Mouse (Mus musculus): ENCODE measurements around the gene Fam83g.

Gene Fam83g

DNA sequence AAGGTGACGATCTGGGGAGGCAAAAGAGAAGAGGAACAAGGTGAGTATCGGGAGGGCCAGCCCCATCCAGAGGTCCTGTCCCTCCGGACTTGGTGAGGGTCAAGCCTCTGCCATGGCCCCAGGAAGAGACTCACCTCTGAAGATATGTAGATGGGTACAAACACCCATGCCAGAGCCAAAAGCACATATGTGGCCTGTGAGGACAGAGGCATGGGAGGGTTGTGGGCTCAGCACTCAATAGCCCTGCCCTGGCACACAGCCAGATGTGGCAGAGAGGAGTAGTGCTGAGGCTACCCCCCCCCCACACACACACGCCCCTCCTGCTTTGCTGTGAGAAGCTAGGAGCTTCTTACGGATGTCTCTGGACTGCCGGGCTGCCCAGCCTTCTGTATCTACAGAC lies 31.2 kb downstream of the Fam83g start:
- no peak for DNase-seq (ENCODE audit: low spot score in 2 of 2)

GRCm38 (mm10) chr11:61717990-61718389 lies 34.1 kb downstream of the Fam83g start:
- no peak for DNase-seq (ENCODE audit: low spot score in 2 of 2)

- DNase-seq (ENCODE audit: low spot score in 2 of 2) = no peak
These were observed 35.5 kb downstream of the Fam83g start for GRCm38 (mm10) chr11:61719387-61719786.

GRCm38 (mm10) chr11:61719826-61720225 lies 35.9 kb downstream of the Fam83g start:
- DNase-seq (ENCODE audit: low spot score in 2 of 2) = no peak

GRCm38 (mm10) chr11:61720636-61721035 lies 36.7 kb downstream of the Fam83g start, which contains the start of gene Slc5a10:
Slc5a10 (minus strand) TSS chr11:61720826.
- DNase-seq (ENCODE audit: low spot score in 2 of 2) = no peak

DNA sequence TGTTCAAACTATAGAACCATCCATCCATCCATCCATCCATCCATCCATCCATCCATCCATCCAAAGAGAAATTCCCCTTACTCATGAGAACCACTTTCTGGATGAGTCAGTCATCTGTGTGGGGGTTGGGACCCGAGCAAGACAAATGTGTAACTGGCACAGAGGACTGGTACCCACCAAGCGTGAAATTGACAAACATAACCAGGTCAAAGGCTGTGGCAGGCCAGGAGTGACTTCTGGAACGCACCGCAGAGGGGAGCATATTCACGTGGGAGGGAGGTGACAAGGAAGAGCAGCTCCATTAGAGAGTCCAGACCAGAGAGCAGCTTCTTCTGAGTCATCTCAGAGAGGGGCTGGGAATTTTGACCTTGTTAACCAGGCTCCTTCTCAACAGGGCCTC lies 38.2 kb downstream of the Fam83g start:
- no peak for DNase-seq (ENCODE audit: low spot score in 2 of 2)

- no peak for DNase-seq (ENCODE audit: low spot score in 2 of 2)
These were observed 44.1 kb downstream of the Fam83g start for GRCm38 (mm10) chr11:61728037-61728436.

DNA sequence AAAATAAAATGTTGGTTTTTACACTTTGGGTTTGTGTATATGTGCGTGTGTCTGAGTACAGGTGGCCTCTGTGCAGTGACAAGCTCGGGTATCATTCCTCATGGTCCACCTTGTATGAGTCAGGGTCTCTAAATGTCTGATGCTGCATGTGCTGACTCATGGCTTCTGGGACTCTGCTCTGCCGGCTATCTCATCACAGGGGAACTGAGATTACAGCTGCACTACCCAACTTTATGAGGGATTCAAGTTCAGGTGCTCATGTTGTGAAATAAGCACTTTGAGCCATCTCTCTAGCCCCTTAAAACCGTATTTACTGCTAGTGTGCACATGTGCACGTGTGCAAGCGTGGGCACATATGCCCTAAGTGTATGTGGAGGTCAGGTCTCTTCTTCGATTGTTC lies 48.8 kb downstream of the Fam83g start:
- DNase-seq (ENCODE audit: low spot score in 2 of 2) = no peak

DNA sequence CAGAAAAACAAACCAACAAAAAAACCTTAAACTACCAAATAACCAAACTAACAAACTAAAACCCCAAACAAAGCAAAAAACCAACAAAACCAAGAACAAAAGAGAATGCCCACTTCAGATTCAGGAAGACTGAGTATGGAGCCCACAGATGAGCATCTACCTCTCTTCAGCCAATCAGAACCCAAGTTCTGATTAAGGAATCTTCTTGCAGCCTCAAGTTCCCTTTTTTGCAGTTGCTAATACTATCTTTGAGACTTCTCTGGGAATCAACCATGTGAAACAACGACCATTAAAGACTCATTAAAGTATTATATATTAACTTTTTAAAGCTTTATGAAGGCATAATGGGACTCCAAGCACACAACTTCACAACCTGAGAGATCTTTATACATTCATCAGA lies 53.4 kb downstream of the Fam83g start:
- no peak for DNase-seq (ENCODE audit: low spot score in 2 of 2)

DNA sequence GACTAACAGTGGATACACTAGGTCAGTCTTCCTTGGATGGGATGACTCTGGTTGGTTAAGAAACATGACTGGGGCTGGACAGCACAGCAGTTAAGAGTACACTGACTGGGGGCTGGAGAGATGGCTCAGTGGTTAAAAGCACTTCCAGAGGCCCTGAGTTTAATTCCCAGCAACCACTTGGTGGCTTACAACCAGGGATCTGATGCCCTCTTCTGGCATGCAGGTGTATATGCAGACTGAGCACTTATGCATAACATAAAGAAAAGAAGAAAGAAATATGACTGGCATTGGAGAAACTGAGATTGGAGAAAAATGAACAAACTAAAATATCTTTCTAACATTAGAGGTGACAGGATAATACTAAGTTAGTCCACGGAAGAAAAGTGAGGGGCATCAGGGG lies 56.6 kb downstream of the Fam83g start:
- DNase-seq (ENCODE audit: low spot score in 2 of 2) = no peak

DNA sequence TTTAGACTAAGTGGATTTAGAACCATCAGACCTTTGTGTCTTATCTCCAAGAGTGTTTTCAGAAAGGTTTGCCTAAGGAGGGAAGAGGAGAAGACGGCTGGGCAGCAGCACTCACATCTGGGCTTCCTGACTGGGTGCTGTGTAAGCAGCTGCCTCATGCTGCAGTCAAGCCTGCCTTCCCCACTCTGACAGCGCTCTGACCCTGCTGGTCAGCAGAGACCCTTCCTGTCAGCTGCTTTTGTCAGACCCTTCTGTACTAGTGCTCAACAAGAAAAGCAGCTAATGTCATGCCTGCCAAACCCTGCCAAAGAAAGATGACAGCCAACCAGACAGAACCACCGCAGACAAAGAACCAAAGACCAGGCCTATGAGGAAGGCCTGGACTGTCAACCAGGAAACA lies 59.9 kb downstream of the Fam83g start:
- DNase-seq (ENCODE audit: low spot score in 2 of 2) = no peak

- DNase-seq (ENCODE audit: low spot score in 2 of 2) = no peak
These were observed 60.6 kb downstream of the Fam83g start for GRCm38 (mm10) chr11:61744460-61744859.

DNA sequence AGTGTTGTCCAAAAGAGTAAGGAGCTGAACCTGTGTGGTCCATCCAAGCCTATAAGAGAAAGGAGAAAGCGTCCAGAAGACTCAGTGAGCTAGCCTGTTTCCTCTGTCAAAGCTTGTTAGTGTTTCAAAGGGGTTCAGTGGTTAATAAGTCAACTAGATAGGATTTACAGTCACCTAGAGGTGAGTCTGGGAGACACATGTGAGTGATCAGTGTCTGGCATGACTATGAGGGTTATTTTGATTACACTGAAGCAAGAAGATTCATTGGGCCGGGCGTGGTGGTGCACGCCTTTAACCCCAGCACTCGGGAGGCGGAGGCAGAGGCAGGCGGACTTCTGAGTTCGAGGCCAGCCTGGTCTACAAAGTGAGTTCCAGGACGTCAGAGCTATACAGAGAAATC lies 61.9 kb downstream of the Fam83g start:
- DNase-seq (ENCODE audit: low spot score in 2 of 2) = no peak

DNA sequence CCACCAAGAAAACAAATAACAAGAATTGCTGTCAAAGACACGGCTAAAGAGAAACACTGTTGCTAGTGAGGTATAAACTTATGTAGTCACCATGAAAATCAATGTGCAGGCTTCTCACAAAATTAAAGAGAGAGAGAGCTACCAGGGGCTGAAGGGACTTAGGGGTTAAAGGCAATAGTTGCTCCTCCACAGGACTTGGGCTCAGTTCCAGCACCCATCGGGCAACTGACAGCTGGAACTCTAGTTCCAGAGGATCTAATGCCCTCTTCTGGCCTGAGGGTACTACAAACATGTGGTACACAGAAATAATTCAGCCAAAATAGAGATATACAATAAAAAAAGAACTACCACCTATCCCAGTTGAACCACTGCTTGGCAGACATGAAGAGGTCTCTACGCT lies 63.3 kb downstream of the Fam83g start:
- DNase-seq (ENCODE audit: low spot score in 2 of 2) = no peak

GRCm38 (mm10) chr11:61751612-61752011 lies 67.7 kb downstream of the Fam83g start:
- DNase-seq (ENCODE audit: low spot score in 2 of 2) = no peak

- DNase-seq (ENCODE audit: low spot score in 2 of 2) = no peak
These were observed 73.3 kb downstream of the Fam83g start for GRCm38 (mm10) chr11:61757151-61757550.
